Mouse (Mus musculus): ENCODE results near the gene Cog2. TPM values are rescaled to one million over a fixed set of nuclear protein-coding genes. Genes with fewer than 3 reads are reported as not detected.

Gene Cog2
- total RNA-seq, 2 experiments from 2014 or later, result 34.7 to 38.7 TPM

- DNase-seq (ENCODE audit: low spot score in 2 of 2), result peak; percentile 51 to 52
These were observed 48.5 kb downstream of the Cog2 start for GRCm38 (mm10) chr8:124569100-124569499.

DNA sequence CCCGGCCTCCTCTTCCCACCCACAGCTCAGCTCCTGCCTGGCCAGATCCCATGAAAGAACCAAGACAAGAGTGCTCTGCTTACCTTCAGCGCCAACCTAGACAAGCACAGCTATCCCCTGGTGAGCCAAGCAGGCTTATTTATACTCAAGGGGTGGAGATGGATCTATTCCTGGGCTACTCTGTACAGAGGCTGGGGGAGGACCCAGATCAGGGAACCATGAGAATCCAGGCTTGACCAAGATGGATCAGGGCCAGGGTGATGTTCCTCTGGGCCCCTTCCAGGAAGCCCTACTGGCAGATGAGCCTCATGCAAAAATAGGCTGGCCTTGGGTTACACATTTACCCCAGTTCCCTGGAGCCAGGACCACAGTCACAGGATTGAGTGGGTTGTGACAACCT is 49.0 kb downstream of the Cog2 start, which contains the start of gene Agt:
Agt (minus strand) TSS at position 114 of the 400 bp plus-strand sequence.
- peak; percentile 52 for DNase-seq (ENCODE audit: low spot score in 2 of 2)

GRCm38 (mm10) chr8:124571732-124572429 is 51.3 kb downstream of the Cog2 start:
- DNase-seq (ENCODE audit: low spot score in 2 of 2), result no peak

DNA sequence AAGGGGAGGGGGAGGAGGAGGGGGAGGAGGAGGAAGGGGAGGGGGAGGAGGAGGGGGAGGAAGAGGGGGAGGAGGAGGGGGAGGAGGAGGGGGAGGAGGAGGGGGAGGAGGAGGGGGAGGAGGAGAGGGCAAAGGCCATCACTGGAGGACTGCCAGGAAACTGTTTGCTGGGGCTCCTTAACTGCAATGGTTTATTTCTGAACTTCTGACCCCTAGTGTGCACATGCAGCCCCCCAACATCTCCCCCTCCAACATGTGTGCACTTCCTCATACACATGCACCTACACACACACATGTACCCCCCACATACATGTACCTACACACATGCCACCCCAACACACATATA is 51.8 kb downstream of the Cog2 start:
- DNase-seq (ENCODE audit: low spot score in 2 of 2), result no peak

GRCm38 (mm10) chr8:124573552-124574340 is 53.2 kb downstream of the Cog2 start:
- DNase-seq (ENCODE audit: low spot score in 2 of 2), result peak; percentile 95 to 96

DNA sequence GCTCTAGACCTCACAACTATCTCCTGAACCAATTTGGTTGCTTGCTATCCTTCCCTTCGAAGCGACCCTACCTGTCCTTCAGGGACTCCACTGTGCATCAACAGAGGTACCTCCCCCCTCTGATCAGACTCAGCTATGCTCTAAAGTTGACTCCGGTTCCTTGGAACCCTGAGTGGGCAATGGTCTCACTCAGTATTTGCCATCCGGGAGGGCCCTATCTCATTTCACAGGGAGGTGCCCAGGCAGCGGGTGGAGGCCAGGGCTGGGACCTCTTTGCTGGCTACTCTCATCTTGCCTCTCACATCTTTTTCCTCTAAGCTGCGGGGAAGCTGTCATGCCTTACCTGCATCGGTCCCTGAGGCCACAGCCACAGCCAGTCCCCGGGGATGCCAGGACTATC is 55.2 kb downstream of the Cog2 start, which contains the start of gene Capn9:
Capn9 (plus strand) TSS at position 301 of the 400 bp plus-strand sequence.
- no peak for DNase-seq (ENCODE audit: low spot score in 2 of 2)

DNA sequence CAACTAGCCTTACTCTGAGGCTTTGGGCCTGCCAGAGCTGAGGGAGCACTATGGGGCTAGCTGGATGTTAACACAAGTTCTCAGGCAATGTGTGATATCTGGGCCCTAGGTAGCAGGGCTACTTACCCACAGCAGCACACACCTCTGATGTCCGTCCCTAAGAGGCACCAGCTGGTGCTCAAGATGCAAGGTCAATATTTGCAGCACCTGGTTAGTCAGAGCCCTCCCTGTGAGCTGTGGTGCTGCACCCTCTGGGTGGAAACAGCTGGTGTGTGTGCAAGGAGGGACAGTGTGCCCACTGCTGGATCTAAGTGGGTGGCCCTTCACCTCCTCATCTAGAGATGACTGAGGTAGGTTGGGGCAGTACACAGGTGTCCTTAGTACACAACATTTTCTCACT is 56.2 kb downstream of the Cog2 start:
- no peak for DNase-seq (ENCODE audit: low spot score in 2 of 2)

- peak in 1 of 2 experiments; percentile 28 for DNase-seq (ENCODE audit: low spot score in 2 of 2)
These were observed 65.3 kb downstream of the Cog2 start for GRCm38 (mm10) chr8:124585718-124586425.

DNA sequence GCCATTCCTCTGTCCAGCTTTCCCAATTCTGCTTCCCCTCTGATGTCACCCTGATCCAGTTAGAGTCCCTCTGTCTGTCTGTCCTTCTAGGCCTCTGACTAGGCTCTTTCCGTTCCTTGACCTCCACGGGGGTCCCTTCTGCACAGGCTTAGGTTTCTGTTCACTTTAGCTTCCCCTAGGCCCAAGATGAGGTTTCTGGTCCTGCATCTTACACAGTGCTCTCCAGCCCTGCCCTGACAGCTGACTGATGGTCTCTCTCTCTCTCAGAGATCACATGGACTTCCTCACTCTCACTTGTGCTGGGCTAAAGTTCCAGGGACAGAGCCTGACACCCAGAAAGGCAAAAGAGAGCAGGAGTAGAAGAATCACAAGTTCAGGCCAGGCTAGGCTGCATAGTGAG is 66.0 kb downstream of the Cog2 start:
- no peak for DNase-seq (ENCODE audit: low spot score in 2 of 2)

DNA sequence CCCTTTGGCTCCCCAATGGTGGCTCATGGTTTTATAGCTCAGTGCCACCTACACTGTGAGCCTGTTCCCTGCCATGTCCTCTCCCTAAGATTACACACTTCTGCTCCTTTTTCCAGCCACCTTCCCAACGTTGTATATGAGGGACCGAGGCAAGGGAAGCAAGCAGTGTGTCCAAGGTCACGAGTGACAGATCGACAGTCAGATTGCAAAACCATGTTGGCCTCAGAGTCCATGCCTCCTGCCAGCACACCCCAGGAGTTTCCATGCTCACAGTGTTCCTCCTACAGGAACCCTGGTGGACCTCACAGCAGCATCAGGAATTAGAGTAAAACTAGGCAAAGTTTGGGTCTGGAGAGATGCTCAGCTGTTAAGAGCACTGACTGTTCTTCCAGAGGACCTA is 68.8 kb downstream of the Cog2 start:
- no peak for DNase-seq (ENCODE audit: low spot score in 2 of 2)

Other genes with a start within 250 kb of the Cog2 start
- gene Pgbd5, start 81.1 kb upstream of the Cog2 start, total RNA-seq (2021), result 100 to 1,000 TPM; 102 to 111 TPM
- 10 to 100 TPM; 31.6 to 42.5 TPM for gene Agt, start 48.9 kb downstream of the Cog2 start, total RNA-seq (2021)
- gene Capn9, start 55.3 kb downstream of the Cog2 start, total RNA-seq (2021), result under 1 TPM in 1 of 2 experiments, not detected in 1; 0.13 TPM
- 100 to 1,000 TPM in 1 of 2 experiments, 10 to 100 TPM in 1; 96.2 to 106 TPM for gene 2310022B05Rik, start 142.6 kb downstream of the Cog2 start, total RNA-seq (2021)
- gene Ttc13, start 201.2 kb downstream of the Cog2 start, total RNA-seq (2021), result 10 to 100 TPM; 59.3 to 61.0 TPM
- gene Arv1, start 201.4 kb downstream of the Cog2 start, total RNA-seq (2021), result 10 to 100 TPM; 15.6 to 20.2 TPM
- under 1 TPM; 0.25 to 0.37 TPM for gene Fam89a, start 231.1 kb downstream of the Cog2 start, total RNA-seq (2021)